In the genomic region with DNA sequence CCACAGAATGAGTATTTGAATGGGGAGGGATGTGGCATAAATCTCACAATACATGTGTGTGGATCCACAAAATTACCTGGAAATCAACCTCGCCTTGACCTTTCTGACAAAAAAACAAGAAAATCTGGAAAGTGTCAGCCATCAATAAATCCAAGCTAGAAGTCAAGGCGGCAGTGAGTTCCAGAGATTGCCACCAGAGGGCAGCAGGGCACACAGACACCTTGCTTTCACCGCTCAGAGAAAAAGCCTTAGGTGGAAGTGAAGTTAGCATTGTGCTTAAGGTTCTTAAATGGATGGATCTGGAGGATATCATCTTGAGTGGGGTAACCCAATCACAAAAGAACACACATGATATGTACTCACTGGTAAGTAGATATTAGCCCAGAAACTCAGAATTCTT, we compare ENCODE assay signal across 8 mouse cellular contexts.
DNase-seq lines count a peak whose midpoint lies in the region; ATAC-seq and TF ChIP-seq lines count a peak whose summit lies in the region.

No protein-coding gene starts in this region.

- no peaks in the 10 kb centered on the region for H3K9me3 ChIP-seq in kidney, embryonic 16.5 days (ENCODE audit: low read length)

- no peaks in the 10 kb centered on the region for H3K4me1 ChIP-seq in kidney, adult 2 months (ENCODE audit: control insufficient read depth, insufficient read depth, low read length)
- no peaks in the 10 kb centered on the region; the same call in 1 of the 2 replicates for H3K4me1 ChIP-seq in kidney, embryonic 16.5 days (ENCODE audit: insufficient read depth, low read length)

- peak; percentile 71 for DNase-seq in kidney, adult 2 months
- peak; percentile 54 for DNase-seq in adrenal gland, adult 2 months
- DNase-seq in embryo, embryonic 10 days (ENCODE audit: low spot score) = peak; percentile 82
- DNase-seq in left cerebral cortex, postnatal 36 days (ENCODE audit: low spot score in 2 of 2) = peak; percentile 57 to 60
- DNase-seq in ovary, postnatal 14 days (ENCODE audit: low spot score) = peak; percentile 63
- peak; percentile 45 for DNase-seq in urinary bladder, adult 2 months (ENCODE audit: low spot score)

- no peak overlapping the region for H3K27ac ChIP-seq in kidney, adult 2 months (ENCODE audit: insufficient read depth, low read depth, low read length)
- H3K27ac ChIP-seq in kidney, embryonic 16.5 days (ENCODE audit: low read length) = no peak overlapping the region

- H3K27me3 ChIP-seq in kidney, adult 2 months (replicated peaks; ENCODE audit: control insufficient read depth, insufficient read depth, low read length) = no peaks in the 10 kb centered on the region
- no peaks in the 10 kb centered on the region for H3K27me3 ChIP-seq in kidney, embryonic 16.5 days (ENCODE audit: insufficient read depth, low read length)

- H3K4me3 ChIP-seq in kidney, adult 2 months (ENCODE audit: insufficient read depth, low read depth, low read length) = no peak overlapping the region
- no peak overlapping the region for H3K4me3 ChIP-seq in kidney, embryonic 16.5 days (ENCODE audit: low read length)

- ATAC-seq in kidney, embryonic 16.5 days (ENCODE audit: low FRiP score, low TSS enrichment) = no peak
- ATAC-seq in hematopoietic stem cell, adult 5-6 weeks (replicated peaks in 1 of 2; ENCODE audit: insufficient read depth in 1 of 2, low FRiP score in 2 of 2, low TSS enrichment in 1 of 2, low read depth in 1 of 2, poor library complexity in 2 of 2, severe bottlenecking in 2 of 2) = peak; percentile 78 to 81

- no peak overlapping the region for H3K9ac ChIP-seq in kidney, embryonic 16.5 days (replicated peaks; ENCODE audit: low read length)

- TF ChIP-seq CTCF in kidney, adult 2 months (conservative IDR thresholded peaks at IDR 0.05; ENCODE audit: insufficient read depth, insufficient read length, low read depth, low read length) = peak; percentile 94

- no peak for TF ChIP-seq POLR2A in kidney, adult 2 months (IDR thresholded peaks at IDR 0.05; ENCODE audit: low read depth, low read length)

- intact Hi-C loops in left cerebral cortex, postnatal 36 days (cut with DNase I) = loop anchor here (1.0 to 2.0 kb wide), 2 partner anchors 173 to 247 kb away; no protein-coding TSS in a partner anchor

- 9% methylated on average over 3 of the region's 3 CpGs for WGBS in kidney, adult 2 months
- WGBS in kidney, embryonic 16.5 days = 9% methylated on average over 3 of the region's 3 CpGs

- no peaks in the 10 kb centered on the region for H3K36me3 ChIP-seq in kidney, adult 2 months (ENCODE audit: control insufficient read depth, insufficient read depth, low read length)
- no peaks in the 10 kb centered on the region for H3K36me3 ChIP-seq in kidney, embryonic 16.5 days (ENCODE audit: insufficient read depth, low read length)

- H3K4me2 ChIP-seq in kidney, embryonic 16.5 days (replicated peaks; ENCODE audit: low read depth, low read length) = no peak overlapping the region
